Mouse (Mus musculus): ENCODE measurements around the gene Tmem125. TPM values are rescaled to one million over a fixed set of nuclear protein-coding genes. Genes with fewer than 3 reads are reported as not detected.
"Not testable (repeated sequence)": the region's sequence is repeated elsewhere in the genome, so short reads cannot be mapped to it uniquely, and the experiment has no call there.

Gene Tmem125
- total RNA-seq, 2 experiments from 2014 or later, result 0.18 TPM; not detected in 1

DNA sequence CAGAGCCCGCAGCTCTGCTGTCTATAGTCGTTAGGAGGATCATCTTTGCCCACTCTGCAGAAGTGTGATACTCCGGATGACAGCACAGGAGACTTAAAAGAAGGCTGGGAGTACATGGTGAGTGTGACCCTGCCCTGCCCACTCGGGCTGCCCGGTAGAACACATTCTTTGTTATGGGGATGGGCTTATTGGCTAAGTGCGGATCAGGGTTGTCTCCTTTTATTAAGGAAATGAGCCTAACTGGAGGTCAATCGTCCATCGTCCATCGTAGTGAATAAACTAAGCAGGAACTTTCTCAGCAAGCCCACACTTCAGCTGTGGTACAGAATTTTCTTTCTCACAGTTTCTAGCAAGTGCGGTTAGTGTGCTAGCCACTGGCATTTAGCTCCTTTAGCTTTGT is 3.9 kb downstream of the Tmem125 start:
- no peak for ATAC-seq (ENCODE audit: poor library complexity, severe bottlenecking)

DNA sequence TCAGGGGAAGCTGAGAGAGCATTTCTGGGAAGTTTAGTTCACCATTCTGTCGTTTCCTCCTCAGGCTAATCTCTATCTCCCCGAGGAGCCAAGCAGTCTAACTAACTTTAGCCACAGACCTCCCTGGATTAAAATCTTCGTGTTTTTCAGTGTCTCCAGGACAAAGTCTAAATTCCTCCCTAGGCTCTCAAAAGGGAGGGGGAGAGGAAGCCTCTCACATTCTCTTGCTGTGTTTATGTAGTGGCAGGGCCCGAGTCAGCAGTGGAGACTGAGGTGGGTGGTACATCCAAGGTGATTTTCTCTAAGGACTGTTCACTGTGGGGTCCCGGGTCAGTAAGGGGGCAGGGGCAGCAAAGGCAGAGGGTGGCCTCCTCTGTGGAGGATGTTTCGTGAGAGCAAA is 6.0 kb downstream of the Tmem125 start:
- ATAC-seq (ENCODE audit: poor library complexity, severe bottlenecking), result no peak

DNA sequence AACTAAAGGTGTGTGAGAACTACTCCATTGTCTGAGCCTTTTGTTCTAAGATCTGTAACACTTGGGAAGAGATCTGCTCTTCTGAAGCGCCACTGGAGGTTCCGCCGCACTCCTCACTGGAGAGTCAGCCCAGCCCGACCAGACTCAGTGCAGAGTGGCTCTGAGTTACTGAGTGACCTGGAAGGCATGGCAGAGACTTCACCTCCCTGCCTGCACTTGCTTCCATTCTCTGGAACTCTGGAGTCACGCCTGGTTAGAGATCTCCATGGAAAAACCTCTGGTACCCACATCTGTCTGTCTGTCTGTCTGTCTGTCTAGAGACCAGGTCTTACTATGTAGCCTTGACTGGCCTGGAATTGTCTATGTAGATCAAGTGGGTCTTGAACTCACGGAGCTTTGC is 8.2 kb downstream of the Tmem125 start:
- no peak for ATAC-seq (ENCODE audit: poor library complexity, severe bottlenecking)

DNA sequence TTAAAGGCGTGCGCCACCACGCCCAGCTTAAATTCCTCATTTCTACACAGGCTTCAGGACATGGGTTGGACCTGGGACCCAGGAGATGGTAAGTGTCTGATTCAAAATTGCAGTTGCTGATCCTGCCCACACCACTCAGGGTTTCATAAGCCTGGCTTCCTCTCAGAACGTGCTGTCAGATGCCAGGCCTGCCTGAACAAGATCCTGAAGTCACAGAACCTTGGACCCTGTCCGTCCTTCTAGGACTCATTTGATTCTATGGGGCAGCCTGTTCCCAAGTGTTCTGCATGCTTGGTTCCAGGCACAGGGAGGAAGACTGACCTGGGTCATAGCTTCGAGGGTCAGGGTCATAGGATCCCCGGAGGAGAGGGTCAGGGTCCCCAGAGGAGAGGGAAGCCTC is 10.2 kb downstream of the Tmem125 start:
- peak; percentile 62 for ATAC-seq (ENCODE audit: poor library complexity, severe bottlenecking)

DNA sequence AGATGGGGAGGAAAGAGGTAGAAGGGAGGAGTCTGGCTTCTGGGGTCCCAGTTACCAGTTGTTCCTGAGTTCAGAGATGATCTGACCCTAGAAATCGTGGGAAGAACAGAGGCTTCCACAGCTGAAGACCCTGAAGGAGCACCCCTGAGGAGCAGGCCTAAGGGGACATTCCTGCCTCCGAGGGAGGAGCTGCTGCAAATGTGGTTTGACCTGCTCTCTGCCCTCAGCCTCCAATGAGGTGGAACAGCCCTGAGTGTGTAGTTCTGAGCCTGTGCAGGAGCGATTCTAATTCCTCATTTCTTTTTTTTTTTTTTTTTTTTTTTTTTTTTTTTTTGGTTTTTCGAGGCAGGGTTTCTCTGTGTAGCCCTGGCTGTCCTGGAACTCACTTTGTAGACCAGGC is 10.7 kb downstream of the Tmem125 start:
- 0 out of 2 replicates have a peak, but pooled peaks have one; percentile 33 for ATAC-seq (ENCODE audit: poor library complexity, severe bottlenecking)

DNA sequence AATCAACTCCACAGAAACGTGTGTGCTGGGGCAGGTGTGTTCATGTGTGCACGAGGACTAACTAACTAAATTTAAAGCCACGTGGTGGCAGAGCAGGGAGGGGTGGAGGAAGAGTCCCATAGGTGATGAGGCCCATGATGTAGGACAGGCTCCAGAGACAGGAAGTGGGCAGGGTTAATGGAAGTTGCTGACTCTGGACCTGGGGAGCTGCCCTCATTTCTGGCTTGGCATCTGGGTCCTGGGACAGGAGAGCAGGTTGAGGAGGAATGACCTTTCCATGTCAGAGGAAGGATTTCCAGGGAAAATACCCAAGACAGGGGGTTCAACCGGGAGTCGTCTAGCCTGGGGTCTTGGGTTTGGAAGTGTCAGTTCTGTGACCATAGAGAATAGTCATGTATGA is 11.2 kb downstream of the Tmem125 start:
- ATAC-seq (ENCODE audit: poor library complexity, severe bottlenecking), result no peak

DNA sequence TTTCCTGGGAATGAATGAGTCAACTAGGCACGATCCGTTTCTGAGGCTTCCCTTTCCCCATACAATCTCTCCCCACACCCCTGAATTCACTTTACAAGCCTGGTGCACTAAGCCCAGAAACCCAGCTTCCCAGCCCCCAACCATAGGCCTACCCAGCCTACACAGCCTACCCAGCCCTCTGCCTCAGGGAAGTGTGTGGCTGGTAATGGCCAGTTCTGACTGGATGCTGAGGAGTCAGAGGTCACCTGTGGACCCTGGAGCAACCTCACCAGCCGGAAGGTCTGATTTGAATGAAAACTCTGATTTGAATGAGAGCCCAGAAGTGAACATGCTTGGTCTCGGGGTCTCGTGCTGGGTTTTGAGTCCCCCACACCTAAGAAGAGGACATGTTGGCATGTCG is 16.1 kb downstream of the Tmem125 start:
- no peak for ATAC-seq (ENCODE audit: poor library complexity, severe bottlenecking)

DNA sequence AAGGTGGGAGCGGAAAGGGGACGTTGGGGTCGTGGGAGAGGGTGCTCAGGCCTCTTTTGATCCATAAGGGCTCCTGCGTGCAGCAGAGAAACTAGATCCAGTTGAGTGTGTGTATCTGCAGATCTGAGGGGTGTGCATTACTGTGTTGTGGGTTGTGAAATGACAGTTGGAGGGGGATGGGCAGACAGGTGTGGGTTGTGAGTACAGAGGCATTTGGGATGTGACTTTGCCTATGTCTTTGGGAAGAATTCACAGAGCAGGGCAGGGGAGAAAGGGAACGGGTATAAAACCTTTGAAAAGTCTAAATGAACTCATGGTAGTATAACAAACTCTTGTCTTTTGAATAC is 16.5 kb downstream of the Tmem125 start:
- ATAC-seq (ENCODE audit: poor library complexity, severe bottlenecking), result no peak

DNA sequence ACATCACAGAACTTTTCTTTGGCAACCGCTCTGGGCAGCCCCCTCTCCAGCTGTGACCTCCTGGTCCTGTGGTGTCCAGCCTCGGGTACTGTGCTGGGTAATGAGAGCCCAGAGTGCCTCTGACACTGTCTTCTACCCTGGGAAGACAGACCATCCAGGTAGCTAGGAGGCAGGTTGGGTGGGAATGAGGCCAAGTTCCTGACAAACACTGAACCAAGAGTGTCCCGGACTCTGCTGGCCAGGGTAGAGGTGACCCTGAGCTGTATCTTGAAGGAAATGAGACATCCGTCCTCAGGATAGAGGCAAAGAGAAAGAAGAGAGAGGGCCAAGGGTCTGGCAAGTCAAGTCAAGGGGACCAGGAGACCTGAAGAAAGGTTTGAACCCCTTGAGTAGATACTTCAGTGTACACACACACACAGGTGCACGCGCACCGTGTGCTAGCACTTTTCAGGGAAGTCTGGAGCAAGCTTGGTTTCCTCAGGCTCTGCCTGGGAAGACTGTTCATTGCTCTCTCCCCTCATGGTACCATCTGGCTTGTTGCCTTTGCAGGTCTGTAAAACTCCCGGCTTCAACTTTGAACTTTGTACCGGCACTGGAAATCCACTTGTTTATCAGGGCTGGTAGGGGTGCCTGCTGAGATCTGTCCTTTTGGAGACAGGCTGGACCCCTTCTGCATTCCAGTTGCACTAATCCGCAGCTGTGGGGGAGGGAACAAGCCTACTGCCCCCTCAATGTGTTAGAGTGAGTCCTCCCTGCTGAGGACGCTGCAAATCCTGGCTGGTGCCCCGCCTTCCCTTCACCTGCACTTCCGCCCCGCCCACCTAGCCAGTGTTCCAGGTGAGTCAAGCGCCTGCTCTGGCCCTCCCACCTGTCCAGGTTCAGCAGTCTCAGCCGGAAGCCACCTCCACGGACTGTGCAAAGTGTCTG is 17.2 kb downstream of the Tmem125 start, which contains the start of gene 2610528J11Rik:
Gene 2610528J11Rik (plus strand): TSS at position 592 of the 927 bp plus-strand sequence.
- ATAC-seq (ENCODE audit: poor library complexity, severe bottlenecking), result no peak

DNA sequence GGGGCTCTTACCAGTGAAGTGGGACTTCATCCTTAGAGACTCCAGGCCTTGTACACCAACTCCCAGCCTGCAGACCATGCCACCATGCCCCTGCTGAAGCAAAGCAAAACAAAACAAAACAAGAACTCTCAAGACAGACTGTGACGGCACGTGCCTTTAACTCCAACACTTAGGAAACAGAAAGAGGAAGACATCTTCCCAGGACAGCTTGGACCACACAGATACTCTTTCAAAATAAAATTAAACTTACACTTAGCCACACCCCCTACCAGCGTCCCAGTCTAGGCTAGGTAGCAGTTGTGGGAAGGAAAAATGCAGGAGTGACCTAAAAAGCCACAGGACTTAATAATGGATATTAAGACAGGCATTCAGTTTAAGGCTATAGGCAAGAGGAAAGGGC is 18.1 kb downstream of the Tmem125 start:
- peak; percentile 27; the same call in 1 of the 2 replicates for ATAC-seq (ENCODE audit: poor library complexity, severe bottlenecking)

DNA sequence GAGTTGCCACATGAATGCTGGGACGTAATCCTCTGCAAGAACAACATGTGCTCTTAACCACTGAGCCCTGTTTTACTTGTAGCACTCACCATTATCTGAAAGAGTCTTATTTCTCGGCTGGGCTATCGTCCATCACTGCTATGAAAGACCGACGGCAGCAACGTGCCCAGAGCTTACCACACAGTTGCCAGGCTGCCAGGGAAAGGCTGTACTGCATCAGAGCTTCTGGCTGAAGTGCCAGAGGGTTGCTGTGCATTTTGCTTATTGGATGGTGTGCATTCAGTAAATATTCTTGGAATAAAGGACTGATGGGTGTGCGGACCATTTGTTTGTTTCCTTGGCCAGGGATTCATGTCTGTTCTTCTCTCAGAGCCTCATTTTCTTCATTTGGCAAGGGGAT is 19.9 kb downstream of the Tmem125 start:
- ATAC-seq (ENCODE audit: poor library complexity, severe bottlenecking), result no peak

DNA sequence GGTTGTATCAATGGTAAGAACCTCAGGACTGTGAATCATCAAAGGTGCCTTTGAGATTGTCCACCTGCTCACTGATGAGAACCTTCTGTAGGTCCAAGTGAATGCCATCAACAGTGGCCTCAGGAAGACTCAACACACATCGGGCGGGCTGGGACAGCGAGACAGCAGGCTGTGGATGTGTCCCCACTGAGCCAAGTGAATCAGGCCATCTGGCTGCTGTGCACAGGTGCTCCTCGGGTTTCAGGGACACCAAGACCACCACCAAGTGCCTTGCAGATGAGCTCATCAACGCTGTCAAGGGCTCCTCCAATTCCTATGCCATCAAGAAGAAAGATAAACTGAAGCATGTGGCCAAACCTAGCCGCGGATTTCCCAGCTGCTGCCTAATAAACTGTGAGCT is 21.6 kb downstream of the Tmem125 start:
- no peak for ATAC-seq (ENCODE audit: poor library complexity, severe bottlenecking)

DNA sequence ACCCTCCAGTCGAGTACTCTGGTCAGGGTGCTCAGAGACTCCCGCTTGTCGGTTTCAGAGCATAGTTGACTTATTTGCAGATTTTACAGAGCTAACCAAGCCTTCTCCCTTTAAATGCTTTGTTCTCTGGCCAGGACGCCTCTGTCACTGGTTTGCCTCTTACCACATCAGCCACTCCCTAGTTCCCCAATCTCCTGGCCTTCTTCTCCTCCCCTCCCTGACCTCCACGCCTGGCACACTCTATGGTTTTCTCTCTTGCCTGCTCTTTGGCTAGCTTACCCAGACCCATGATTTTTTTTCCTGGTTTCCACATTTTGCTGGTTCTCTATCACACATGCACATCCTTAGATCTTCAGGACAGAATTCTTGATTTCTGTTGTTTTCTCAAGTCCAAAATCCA is 25.6 kb downstream of the Tmem125 start:
- peak; percentile 77 for ATAC-seq (ENCODE audit: poor library complexity, severe bottlenecking)

DNA sequence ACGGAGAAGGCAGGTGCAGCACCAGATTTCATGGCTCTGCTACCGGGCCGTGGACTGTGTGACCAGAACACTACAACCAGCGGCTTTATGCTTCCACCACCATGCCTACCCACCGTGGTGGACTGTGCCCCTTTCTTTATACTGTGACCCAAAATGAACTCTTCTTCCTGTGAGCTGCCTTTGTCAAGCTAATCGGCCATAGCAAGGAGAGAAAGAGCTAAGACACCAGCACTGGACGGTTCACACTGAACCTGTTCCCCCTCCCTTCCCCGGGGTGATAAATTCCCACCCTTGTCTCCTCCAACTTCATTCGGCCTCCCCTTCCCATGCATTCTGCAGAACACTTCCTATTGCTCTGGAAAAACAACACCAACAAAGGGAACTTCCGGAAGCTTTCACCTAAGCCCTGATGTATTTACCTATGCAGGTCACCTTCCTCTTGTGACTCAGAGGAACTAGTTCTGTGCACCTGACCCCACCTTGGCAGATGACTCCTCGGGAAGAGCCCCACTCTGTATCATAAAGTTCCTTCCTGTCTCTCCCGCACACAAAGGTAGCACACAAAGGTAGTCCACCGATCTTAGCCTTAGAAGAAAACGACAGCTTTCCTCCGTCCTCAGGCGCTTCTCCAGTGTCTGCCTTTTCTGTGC is 26.2 kb downstream of the Tmem125 start:
- no peak for ATAC-seq (ENCODE audit: poor library complexity, severe bottlenecking)

DNA sequence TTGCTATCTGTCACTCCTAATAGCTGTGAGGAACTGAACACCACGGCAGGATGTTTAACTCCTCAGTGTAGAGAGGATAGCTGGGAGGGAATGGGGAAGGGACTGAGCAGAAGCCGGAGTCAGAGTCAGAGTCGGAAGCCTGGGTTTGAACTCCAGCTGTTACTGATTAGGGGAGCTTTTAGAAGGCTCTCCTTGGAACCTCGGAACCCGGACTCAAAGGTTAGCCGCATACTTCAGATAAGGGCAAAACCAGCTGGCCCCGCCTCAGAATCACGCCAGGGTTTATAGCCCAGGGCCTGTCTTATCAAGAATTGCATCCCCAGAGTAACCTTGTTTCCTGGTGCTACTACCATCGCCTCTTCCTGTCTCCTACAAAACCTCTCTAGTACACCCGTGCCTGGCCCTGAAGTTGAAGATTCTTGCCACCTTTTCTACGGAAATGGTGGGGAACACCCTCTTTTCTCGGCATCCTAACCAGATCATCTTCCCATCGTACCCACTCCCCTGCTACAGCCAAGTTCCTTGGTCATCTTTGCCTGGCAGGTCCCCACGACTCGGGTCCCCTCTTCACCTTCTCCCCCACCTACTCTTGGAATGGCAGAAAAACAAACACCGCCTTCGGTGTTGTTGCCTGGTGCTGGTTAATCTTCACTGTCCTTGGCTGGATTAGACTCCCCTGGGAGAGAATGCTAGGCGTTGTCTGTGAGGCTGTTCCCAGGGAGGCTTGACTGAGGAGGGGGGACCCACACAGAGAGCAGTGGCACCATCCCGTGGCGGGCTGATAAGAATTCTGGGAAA is 26.9 kb downstream of the Tmem125 start:
- ATAC-seq (ENCODE audit: poor library complexity, severe bottlenecking), result no peak

DNA sequence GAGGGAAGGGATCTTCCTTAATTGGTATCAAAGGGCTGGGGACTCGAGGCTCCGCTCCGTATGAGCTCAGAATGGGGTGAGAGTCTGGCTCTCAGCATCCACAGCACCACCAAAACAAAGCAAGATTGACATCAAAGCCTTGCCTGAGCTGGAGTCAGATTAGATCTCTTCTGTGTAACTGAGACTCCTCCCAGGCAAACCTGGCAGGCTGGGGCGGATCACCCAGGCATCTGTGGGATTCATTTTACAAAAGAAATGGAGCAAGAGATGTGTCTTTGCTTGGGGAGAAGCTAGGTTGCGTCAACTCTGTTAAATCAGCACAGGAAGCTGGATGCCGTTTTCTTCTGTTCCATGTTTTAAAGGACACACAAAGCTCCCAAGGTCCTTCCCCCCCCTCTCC is 34.8 kb downstream of the Tmem125 start:
- ATAC-seq (ENCODE audit: poor library complexity, severe bottlenecking), result no peak

DNA sequence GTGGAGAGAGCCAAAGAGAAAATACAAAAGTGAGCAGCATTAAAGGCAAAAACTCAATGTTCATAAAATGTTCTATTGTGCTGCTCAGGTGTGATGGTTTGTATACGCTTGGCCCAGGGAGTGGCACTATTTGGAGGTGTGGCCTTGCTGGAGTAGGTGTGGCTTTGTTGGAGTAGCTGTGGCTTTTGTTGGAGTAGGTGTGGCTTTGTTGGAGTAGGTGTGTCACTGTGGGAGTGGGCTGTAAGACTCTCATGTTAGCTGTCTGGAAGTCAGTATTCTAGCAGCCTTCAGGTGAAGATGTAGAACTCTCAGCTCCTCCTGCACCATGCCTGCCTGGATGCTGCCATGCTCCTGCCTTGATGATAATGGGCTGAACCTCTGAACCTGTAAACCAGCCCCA is 36.7 kb downstream of the Tmem125 start:
- ATAC-seq (ENCODE audit: poor library complexity, severe bottlenecking), result not testable (repeated sequence)

DNA sequence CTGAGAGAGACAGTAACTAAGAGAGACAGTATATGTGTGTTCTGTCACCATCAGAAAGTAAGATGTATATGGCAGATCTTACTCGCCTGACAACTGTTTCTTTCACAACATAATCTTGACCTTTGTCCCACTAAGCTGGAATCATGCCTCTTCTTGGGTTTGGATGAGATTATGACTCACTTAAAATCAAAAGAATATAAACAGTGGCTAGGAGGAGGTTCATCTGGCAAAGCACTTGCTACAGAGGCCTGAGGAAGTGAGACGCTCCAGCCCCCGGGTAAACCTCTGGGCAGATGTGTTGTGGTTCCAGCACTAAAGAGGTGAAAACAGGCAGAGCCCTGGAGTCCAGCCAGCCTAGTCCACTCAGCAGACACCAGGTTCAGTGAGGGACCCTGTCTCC is 38.3 kb downstream of the Tmem125 start:
- no peak for ATAC-seq (ENCODE audit: poor library complexity, severe bottlenecking)

DNA sequence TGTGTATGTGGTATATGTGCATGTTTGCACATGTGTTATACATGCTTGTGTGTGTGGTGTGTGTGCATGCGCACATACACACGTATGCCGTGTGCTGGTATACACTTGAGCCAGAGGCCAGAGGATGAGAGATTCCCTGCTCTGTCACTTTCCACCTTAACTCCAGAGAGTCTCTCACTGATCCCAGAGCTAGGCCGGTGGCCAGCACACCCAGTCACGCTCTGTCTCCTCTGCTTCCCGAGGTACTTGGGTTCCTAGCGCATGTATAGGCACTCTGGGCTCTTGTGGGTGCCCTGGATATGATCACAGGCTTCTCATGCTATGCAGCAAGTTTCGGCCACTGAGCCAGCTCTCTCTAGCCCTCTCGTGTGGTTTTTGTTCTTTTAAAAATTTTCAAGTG is 43.1 kb downstream of the Tmem125 start:
- ATAC-seq (ENCODE audit: poor library complexity, severe bottlenecking), result no peak

DNA sequence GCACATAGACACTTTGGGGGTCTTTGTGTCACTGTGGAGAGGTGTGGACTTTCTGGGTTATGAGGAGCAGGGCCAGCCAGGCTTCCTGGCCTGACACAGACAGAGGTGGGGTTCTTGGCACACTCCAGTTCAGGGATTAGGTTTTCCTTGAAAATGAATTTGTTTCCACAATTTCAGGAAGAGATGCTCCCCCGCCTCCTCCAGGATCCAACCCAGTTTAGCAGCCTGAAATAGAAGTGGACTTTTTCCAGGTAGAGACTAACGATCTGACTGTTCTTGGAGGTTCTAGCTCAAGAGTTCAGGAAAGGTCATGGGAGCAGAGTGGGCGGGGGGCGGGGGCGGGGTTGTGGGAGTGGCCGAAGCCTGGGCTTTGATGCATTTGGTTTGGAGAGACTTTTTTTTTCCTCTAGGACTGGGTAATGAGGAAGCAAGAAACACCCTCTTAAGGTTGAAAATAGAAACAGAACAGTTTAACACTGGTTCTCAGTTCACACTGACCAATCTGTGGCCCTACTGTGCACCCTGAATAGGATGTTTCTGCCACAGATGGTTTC is 43.6 kb downstream of the Tmem125 start:
- ATAC-seq (ENCODE audit: poor library complexity, severe bottlenecking), result no peak

All from megakaryocyte, adult 5-6 weeks (primary cell).